Mouse (Mus musculus) liver, embryonic 14.5 days (tissue): ENCODE results near the gene Ntm.

ENCODE experiments used
- CTCF ChIP-seq: IDR thresholded peaks from 2 replicates; pipeline ENCODE4 v1.5.1; 2016; ENCODE audit warnings: antibody characterized with exemption, low read depth, control low read depth
- EP300 ChIP-seq: IDR thresholded peaks from 2 replicates; pipeline ENCODE4 v1.6.1; 2016; ENCODE audit warnings: antibody characterized with exemption, low read depth

DNA sequence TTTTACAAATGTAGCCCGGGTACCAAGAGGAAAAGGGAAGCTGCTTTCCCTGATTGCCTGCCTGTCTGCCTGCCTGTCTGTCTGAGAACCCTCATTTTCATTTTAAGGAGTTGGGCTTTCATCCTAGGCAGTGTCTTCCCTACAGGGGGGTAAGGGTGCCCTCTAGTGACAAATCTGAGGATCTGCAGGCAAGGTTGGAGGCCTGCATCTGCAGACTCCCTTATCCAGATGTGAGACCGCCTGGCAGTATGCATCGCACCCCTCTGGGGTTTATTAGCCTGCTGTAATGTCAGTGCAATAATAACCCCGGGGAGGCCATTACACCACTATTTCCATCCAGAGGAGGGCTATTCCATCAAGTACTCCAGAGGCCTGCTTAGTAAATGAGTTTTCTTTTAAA, 312.3 kb downstream of the Ntm start:
- TF ChIP-seq CTCF (peak; percentile 72), EP300 (no peak)
